Mouse (Mus musculus): ENCODE measurements around the gene Eri3.

Eri3 gene

DNA sequence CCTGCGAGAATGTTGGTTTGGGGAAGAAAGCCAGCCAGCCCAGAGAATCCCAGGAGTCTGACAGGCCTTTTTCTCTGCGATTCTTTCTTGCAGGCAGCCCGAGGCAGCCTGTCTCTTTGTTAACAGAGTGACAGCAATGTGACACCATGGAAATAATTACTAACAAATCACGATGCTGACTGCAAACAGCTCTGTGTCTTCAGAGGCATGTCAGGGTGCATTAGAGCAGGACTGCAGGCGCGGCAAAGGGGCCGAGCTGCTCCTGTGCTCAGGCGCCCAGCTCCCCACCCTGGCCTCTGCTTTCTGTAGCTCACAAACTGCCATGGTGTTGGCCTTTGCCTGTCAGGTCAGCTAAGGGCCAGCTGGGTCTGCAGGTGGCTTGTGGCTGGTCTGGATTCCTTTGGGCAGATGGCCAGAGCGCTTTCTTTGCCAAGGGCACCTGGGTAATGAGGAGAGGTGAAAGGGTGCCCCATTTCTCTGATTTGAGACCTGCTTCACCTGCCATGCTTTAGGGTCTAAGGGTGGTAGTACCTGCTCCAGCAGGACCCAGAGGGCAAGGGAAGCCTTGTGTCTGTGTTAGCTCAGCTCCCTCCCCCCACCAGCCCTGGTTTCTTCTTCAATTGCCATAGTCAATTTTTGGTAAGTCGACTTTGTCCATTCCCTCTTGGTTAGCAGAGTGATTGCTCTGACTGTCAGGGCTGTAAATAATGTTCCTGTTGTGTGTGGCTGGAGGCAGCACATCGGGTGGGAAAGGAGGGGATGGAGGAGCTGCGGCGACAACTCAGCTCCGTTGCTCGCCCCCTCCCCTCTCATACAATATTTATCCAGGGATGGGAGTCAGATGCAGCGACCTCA is 55.2 kb downstream of the Eri3 start:
- POLR2A ChIA-PET = interaction anchor here in 2 of 4 experiments (0.6 to 3.8 kb wide), 10 partner anchors 9 to 55 kb away, joined by 3 to 13 read pairs (median 3); partner anchors contain the start of gene Eri3 (in 1 of the 2)
- CTCF ChIA-PET = interaction anchor here in 1 of 4 experiments (1.0 to 1.5 kb wide), 3 partner anchors 335 to 347 kb away, joined by 3 to 4 read pairs (median 3); no protein-coding TSS in a partner anchor

DNA sequence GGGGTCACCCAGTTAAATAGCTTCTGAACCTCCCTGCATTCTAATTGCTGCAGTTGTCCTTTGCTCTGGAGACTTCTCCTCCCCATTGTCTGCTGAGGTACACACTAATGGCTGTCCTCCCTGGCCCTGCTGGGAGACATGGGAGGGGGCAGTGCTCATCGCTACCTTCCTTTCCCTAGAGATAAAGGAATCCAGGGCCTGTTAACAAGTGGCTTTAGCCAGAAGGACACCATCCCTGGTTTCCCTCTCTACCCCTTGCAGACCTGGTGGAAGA is 55.7 kb downstream of the Eri3 start:
- POLR2A ChIA-PET = interaction anchor here in 2 of 4 experiments (0.6 to 3.8 kb wide), 7 partner anchors 10 to 55 kb away, joined by 3 to 13 read pairs (median 3); partner anchors contain the start of gene Eri3 (in 1 of the 2)

DNA sequence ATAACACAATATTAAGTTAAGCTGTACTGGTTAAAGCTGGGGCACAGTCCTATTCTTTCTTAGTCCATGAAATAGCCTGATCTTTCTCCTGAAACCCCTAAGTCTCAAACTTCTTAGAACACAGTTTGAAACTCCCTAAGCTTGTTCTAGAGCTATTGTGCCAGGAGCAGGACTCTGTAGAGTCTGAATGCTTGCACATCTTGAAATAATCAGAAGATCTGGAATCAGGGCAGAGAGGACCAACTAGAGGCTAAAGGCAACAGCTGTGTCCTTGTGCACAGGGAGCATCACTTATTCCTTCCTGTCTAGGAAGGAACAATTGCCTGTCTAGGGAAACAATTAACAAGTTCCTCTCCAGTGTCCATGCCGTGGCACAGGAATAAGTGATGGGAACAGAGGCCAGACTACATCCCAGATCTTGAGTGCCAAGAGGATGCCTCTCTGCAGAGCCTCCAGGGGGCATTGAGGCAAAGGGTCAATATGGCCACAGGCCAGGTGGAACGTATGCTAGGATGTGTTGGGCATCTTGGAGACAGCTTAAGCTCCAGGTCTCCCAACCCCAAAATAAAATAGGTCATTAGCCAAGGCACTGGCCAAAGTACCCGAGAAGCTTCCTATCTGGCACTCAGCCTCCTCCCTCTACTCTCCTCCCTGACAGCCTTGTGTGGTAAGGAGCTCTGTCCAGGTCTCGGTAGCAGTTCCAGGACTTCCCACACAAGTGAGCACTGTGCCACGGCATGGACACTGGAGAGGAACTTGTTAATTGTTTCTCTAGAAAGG is 56.9 kb downstream of the Eri3 start:
- POLR2A ChIA-PET = interaction anchor here in 1 of 4 experiments (0.7 to 3.8 kb wide), 2 partner anchors 18 to 51 kb away, joined by 4 to 13 read pairs; no protein-coding TSS in a partner anchor

More for the DNA sequence above, 55.7 kb downstream of the Eri3 start:
- CTCF ChIA-PET = interaction anchor here in 1 of 4 experiments (1.0 to 1.1 kb wide), 2 partner anchors 338 to 348 kb away, joined by 3 read pairs; no protein-coding TSS in a partner anchor

DNA sequence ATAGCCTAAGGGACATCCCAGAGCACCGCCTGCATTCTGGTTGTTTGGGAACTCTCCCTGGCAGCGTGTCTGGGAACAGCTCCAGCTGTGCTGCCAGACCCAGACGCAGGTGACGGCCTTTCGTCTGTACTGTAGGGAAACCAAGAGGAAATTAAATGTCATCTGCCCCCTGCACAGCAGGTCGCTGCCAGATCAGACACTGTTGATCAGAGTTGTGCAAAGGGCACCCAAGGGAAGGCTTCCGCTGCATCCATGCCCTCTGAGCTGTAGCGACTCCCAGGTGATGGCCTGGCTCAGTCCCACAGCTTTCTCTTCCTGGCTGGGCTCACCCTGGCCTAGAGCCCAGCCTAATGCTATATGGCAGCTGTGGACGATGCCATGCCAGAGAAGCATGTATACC is 58.1 kb downstream of the Eri3 start:
- ChIA-PET CTCF (interaction anchor here in 2 of 4 experiments (0.6 kb wide), 2 partner anchors 52 to 808 kb away, joined by 3 read pairs; no protein-coding TSS in a partner anchor), POLR2A (interaction anchor here in 3 of 4 experiments (0.6 to 3.8 kb wide), 5 partner anchors 10 to 385 kb away, joined by 3 to 13 read pairs (median 7); no protein-coding TSS in a partner anchor)

More for the DNA sequence above, 56.9 kb downstream of the Eri3 start:
- CTCF ChIA-PET = interaction anchor here in 1 of 4 experiments (0.5 to 0.6 kb wide), 2 partner anchors 197 to 656 kb away, joined by 3 read pairs; no protein-coding TSS in a partner anchor

DNA sequence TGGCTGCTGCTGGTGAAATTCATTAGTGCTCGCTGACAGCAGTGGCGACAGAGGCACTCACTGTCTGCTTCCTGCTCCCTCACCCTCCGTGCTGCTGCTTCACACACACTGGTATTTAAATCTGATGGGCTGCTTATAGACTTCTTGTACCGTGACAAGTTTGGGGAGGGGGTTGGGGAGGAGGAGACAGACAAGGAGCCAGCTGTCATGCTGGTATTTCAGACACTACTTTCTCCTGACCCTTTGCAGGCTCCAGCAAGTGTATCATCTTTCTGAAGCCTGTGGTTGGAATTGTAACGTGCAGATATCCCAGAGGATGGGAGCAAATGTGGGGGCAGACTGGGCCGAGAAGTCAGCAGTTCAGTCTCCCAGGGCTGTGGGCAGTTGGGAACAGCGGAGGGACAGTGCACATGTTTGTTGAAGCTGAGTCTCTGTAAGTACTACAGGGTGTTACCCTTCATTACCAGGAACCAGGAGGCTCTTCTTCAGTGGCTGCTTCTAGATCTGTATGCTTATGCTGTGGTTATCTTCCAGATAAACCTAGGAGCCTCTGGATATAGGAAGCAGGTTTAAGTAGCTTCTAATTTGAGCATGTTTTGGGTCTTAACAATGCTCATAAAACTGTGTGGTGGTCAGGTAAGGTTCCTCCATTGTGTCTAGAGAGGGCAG is 59.3 kb downstream of the Eri3 start:
- POLR2A ChIA-PET = interaction anchor here in 3 of 4 experiments (0.6 to 3.9 kb wide), 16 partner anchors 9 to 1510 kb away, joined by 3 to 14 read pairs (median 4); partner anchors contain the start of gene Eri3 (in 1 of the 3)
- CTCF ChIA-PET = interaction anchor here in 2 of 4 experiments (0.7 to 1.2 kb wide), 2 partner anchors 66 to 339 kb away, joined by 4 to 7 read pairs; no protein-coding TSS in a partner anchor

DNA sequence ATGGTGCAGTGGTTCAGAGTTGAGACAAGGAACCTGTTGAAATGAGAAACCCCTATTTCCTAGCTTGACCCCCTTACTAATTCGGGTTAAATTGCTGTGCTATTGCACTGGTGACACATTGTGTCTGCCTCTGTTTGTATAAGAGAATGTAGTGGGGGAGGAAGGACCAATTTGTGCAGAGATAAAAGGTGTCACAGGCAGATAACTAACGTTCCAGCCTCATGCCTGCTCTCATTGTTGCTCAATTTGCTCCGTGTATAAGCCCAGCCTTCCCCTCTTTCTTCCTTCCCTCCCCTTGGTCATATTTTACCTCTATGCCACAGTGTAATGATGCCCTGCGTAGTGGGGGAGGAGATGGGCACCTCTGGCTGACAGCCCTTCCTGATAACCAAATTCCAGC is 61.2 kb downstream of the Eri3 start:
- POLR2A ChIA-PET = interaction anchor here in 2 of 4 experiments (0.6 to 3.9 kb wide), 6 partner anchors 10 to 323 kb away, joined by 3 to 14 read pairs (median 4); no protein-coding TSS in a partner anchor
- CTCF ChIA-PET = no interaction called here

DNA sequence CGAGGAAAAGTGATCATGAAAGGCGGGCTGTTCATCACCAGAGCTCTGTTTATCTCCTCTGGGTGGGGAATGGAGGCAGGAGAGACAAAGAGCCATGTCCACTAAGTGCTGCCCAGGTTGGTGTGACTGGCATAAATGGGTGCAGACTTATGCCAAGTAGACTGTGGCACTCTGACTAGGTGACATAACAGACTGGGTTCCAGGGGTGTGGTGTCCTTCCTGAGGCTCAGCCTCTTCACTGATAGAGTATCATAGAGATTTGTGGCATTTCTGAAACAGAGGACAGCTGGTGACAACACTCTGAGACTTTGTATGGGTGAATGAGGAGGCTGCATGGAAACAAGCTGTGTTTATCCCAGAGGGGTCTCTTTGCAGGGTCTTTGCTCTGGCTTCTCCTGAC is 61.6 kb downstream of the Eri3 start:
- ChIA-PET POLR2A (interaction anchor here in 3 of 4 experiments (0.6 to 3.9 kb wide), 8 partner anchors 11 to 323 kb away, joined by 3 to 14 read pairs (median 4); no protein-coding TSS in a partner anchor), CTCF (no interaction called here)

DNA sequence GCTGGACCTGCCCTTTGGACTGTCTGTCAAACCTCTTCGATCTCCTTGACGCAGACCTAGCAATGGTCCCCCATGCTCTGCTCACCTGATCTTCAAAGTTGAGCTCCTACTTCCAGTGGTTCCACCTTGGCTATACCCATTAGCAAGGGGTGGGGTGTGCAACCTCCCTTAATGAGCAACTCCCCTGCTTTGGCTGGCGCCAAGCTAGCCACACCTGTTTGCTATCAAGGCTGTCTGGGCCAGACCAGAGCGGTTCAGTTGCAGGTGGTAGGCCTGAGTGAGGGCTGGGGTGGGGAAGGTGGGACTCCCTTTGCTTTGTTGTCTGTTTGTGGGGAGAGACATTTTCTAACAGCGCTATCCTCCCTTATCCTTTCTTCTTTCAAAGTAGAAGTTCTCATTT is 62.5 kb downstream of the Eri3 start:
- CTCF ChIA-PET = no interaction called here
- POLR2A ChIA-PET = interaction anchor here in 2 of 4 experiments (0.6 to 3.9 kb wide), 11 partner anchors 9 to 324 kb away, joined by 3 to 14 read pairs (median 3); partner anchors contain the start of gene Eri3 (in 1 of the 2)

DNA sequence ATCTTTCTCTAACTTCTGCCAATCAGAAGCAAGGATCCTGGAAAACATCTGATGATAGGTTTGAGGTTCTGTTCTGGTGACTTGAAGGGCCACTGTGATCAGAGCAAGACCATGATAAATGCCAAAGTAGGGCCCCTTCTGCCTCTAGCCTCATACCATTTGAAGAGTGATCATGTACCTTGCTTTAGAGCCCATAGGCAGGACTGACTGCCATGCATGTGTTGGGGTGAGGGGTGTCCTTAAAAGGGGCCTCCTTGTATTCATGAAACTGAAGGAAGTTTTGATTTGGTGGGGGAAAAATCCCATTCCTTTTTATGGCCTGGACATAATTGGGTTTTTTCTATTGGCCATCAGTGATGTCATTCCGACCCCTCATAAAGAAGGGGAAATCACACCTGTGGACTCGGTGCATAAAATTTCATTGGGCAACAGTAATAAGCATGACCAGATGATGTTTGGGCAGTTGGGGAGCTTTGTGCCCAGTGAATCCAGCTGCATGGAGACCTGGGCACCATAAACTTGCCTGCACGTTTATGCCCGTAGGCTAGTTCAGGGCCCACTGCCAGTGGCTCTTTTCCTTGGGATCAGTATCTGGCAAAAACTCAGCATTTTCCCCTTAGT is 63.1 kb downstream of the Eri3 start:
- CTCF ChIA-PET = interaction anchor here in 1 of 4 experiments (1.0 kb wide), 1 partner anchor 343 kb away, joined by 3 read pairs; no protein-coding TSS in a partner anchor
- POLR2A ChIA-PET = interaction anchor here in 2 of 4 experiments (0.6 to 3.9 kb wide), 11 partner anchors 8 to 325 kb away, joined by 3 to 14 read pairs (median 4); partner anchors contain the start of genes Dmap1 (in 1 of the 2) and Eri3 (in 1 of the 2)

DNA sequence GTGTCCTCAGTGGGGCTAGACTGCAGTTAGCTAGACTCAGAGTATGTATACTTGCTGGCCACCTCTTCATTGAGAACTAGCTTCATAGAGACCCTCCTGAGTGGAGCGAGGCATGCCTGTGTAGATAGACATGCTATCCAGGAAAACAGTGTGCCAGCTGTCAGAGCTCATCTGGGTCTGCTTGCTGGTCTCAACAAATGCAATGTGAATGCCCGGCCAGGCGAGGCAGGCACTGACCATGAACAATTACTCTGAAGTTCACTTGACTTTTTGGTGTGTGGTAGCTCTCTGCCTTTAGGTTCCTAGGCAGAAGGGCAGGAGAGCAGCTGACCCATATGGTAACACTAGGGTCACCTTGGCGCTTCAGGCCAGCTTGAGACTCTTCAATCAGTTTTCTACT is 66.4 kb downstream of the Eri3 start:
- CTCF ChIA-PET = no interaction called here
- POLR2A ChIA-PET = interaction anchor here in 2 of 4 experiments (0.8 to 1.9 kb wide), 4 partner anchors 10 to 201 kb away, joined by 3 to 9 read pairs (median 4); no protein-coding TSS in a partner anchor

DNA sequence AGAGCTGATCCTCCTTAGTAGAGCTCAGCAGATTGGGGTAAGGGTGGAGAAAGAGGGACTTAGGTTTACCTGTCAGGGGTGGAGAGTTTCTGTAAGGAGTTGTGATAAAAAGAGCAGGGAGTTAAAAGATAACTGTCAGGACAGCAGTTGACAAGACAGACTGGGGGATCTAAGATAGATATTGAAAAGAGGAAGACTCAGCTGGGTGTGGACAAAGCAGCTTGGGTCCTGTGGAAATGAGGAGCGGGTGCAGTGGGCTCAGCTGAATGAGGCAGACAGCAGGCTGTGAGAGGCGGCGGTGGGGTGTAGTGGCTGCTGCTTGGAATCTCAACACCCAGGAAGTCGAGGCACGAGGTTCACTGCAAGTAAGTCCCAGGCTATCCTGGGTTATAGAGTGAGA is 72.1 kb downstream of the Eri3 start:
- ChIA-PET POLR2A (interaction anchor here in 1 of 4 experiments (0.9 to 2.5 kb wide), 5 partner anchors 8 to 249 kb away, joined by 3 to 6 read pairs (median 3); no protein-coding TSS in a partner anchor), CTCF (interaction anchor here in 1 of 4 experiments (0.8 kb wide), 1 partner anchor 8 kb away, joined by 3 read pairs; no protein-coding TSS in a partner anchor)

DNA sequence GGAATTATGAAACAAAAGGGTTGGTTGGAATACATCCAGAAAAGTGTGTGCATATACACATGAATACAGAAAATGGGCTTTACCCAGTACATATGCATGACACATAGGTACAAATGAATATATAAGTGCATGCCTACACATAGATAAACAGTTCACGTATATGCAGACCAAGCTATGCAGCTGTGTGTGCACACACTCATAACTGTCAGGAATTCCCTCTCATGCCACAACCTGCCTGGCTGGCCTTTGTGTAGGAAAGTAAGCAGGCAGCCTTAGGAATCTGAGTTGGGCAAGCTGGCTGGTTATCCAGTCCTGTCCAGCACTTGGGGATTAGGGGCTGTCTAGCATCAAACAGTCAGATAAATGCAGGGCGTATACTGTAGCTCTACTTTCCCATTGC is 72.9 kb downstream of the Eri3 start:
- POLR2A ChIA-PET = interaction anchor here in 1 of 4 experiments (1.2 to 2.5 kb wide), 3 partner anchors 9 to 249 kb away, joined by 3 to 6 read pairs (median 4); no protein-coding TSS in a partner anchor

DNA sequence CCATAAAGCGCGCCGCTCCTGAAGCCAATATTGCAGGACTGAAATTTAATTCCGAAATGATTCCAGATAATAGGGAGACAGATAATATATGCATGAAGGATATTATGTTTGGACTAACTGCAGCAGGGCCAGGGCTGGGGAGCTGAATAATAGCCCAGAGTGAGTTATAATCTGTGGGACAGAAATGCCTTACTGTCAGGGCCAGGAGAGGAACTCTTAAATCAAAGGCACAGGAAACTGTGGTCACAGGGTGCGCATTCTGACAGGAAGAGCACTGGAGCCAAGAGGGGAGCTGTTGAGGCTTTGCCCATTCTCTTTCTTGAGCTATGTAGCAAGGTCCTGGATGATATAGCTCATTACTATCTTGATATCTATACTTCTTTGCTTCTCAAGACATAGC is 74.5 kb downstream of the Eri3 start:
- CTCF ChIA-PET = no interaction called here
- POLR2A ChIA-PET = interaction anchor here in 1 of 4 experiments (0.6 kb wide), 1 partner anchor 149 kb away, joined by 4 read pairs; no protein-coding TSS in a partner anchor

More for the DNA sequence above, 72.9 kb downstream of the Eri3 start:
- CTCF ChIA-PET = no interaction called here

DNA sequence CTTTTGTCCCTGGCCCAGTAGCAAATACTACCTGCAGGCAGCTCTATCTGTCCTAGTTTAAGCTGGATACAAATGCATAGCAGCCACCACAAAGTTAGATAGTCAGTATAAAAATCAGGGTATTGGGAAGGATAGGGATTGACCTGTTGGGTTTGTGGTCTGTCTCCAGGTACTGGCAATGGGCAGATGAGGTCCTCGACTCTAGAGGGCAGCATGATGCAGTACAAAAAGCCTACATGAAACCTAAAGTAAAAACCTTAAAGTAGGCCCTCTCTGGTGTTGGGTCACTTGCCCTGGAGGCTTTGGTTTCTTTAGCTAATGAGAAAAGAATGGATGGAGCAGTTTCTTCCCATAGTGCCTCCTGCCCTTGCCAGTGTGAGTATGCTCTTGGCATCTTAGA is 78.3 kb downstream of the Eri3 start:
- CTCF ChIA-PET = interaction anchor here in 1 of 4 experiments (0.5 to 1.4 kb wide), 2 partner anchors 30 to 472 kb away, joined by 3 to 4 read pairs; no protein-coding TSS in a partner anchor
- POLR2A ChIA-PET = interaction anchor here in 2 of 4 experiments (0.6 to 1.5 kb wide), 4 partner anchors 9 to 297 kb away, joined by 3 to 5 read pairs (median 4); no protein-coding TSS in a partner anchor

DNA sequence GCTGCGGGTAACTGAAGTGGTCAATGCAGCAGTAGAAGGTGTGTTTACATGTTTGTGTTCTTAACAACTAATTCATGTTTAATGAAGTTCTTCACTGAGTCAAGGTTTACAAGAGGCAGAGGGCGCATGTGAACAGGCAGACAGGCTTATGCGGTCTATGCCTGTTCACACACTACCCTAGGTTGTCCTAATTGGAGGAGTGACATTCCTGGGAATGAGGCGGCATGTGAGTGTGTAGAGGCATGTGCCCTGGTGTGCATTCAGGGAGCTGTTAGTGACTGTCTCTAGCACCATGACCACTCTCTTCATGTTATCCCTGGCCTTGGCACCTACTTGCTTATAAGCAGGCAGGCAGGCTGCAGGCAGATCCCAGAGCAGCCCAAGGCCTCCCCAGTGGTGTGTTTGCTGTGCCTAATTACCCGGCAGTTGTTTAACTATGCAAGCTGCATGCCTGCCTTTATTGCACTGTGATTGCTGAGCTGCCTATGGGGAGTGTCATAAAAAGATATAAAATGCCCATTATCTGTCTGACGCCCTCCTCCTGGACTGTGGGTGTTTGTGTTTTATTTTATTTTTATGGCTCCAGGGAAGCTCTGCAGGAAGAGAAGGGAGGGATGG is 80.0 kb downstream of the Eri3 start:
- POLR2A ChIA-PET = interaction anchor here in 1 of 4 experiments (0.8 kb wide), 2 partner anchors 24 to 81 kb away, joined by 3 read pairs; no protein-coding TSS in a partner anchor
- CTCF ChIA-PET = interaction anchor here in 2 of 4 experiments (0.7 to 0.8 kb wide), 2 partner anchors 8 to 26 kb away, joined by 3 to 4 read pairs; no protein-coding TSS in a partner anchor

DNA sequence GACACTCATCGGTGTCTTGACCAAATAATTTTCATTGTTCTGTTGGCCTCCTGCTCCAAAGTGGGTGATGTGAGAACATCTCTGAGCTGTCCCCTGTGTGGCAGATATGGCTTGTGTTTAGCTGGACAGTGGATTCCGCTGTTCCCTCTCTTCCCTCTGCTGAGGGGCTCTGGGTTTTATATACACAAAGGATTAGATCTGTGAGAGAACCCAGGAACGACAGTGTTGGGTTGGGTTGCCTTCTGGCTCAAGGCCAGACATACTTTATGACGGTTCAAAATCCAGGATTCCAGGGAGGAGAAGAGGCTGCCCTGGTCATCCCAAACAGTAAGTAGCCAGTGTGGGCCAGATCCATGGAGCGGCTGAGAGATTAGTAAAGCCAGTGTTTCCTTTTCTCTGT is 83.4 kb downstream of the Eri3 start:
- CTCF ChIA-PET = interaction anchor here in 1 of 4 experiments (0.9 kb wide), 1 partner anchor 44 kb away, joined by 4 read pairs; no protein-coding TSS in a partner anchor

More for the DNA sequence above, 83.4 kb downstream of the Eri3 start:
- POLR2A ChIA-PET = interaction anchor here in 1 of 4 experiments (0.7 to 1.2 kb wide), 3 partner anchors 9 to 334 kb away, joined by 3 to 4 read pairs (median 3); no protein-coding TSS in a partner anchor
